Mouse (Mus musculus): ENCODE data around the gene Cmklr1.

DNA sequence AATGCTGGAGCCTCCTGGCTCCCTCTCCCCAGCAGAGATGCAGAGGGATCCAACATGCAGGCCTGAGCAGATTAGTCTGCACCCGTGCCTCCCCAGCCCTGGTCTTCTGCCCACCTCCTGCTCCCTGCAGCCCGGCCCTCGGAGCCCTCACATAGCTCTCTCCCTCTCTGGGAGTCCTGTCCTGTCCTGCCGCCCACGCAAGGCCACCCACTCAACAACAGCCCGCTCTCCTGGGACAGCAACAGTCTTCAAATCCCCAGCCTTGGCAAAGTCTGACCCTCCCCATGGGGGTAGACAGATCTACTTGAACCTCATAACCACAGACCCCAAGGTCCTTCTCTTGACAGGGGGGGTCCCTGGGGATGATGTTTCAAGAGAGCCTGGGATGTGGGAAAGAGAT is 39.7 kb downstream of the Cmklr1 start:
- TF ChIP-seq CTCF (IDR thresholded peaks at IDR 0.05): no peak
- no peak for TF ChIP-seq EP300 (IDR thresholded peaks at IDR 0.05)
